Mouse (Mus musculus) NIH3T3 (cell line): ENCODE results near the gene Ran.

ENCODE experiments used
- DNase-seq: peaks from one replicate; pipeline ENCODE4 v3.0.0-alpha.2; 2012; ENCODE audit warnings: low read depth

The Ran gene

DNA sequence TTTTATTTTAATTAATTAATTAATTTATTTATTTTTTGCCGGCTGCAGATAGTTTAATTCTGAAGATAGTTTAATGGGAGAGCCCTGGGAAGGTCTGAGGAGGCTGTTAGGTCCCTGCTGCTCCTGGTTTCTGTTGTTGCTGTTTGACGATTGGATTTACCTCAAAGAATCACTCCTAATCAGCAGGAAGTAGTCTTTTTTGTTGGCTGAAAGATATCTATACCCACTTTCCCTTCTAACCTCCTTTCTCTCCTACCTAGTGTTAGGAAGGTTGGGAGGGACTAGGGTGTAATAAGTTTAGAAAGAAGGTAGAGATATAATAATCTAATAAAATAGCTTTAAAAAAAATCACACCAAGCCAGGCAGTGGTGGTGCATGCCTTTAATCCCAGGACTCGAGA lies 4.8 kb upstream of the Ran start:
- no peak for DNase-seq

DNA sequence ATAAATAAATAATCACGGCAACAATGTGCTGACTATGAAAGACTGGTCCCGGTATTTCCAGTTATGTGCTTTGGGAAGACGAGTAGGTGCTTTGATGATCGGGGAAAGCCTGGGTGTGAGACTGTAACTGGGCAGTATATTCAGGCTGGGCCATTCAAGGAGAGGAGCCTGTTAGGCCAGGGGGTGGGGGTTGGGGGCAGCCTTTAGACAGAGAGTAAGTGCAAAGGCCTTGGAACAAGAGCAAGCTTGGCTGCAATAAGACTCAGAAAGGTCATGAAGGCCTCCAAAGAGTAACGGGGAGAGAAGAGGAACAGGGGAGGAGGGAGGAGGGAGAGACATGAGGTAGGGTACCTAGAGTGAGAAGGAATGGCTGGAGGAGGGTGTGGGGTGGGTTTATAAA lies 4.3 kb upstream of the Ran start:
- no peak for DNase-seq

DNA sequence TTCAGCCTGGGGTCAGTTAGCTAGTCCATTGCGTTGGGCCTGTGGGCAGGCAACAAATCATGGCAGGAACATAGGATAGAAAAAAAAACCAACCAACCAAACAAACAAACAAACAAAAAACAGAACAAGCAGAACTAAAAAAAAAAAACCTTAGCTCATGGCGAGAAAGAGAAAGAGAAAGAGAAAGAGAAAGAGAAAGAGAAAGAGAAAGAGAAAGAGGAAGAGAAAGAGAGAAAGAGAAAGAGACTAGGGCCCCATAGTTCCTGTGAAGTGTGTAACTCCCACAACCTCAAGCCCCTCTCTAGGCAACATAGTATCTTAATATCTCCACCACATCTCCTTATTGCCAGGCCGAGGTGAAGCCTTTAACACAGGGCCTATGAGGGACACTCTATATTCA lies 3.5 kb upstream of the Ran start:
- DNase-seq, result no peak

DNA sequence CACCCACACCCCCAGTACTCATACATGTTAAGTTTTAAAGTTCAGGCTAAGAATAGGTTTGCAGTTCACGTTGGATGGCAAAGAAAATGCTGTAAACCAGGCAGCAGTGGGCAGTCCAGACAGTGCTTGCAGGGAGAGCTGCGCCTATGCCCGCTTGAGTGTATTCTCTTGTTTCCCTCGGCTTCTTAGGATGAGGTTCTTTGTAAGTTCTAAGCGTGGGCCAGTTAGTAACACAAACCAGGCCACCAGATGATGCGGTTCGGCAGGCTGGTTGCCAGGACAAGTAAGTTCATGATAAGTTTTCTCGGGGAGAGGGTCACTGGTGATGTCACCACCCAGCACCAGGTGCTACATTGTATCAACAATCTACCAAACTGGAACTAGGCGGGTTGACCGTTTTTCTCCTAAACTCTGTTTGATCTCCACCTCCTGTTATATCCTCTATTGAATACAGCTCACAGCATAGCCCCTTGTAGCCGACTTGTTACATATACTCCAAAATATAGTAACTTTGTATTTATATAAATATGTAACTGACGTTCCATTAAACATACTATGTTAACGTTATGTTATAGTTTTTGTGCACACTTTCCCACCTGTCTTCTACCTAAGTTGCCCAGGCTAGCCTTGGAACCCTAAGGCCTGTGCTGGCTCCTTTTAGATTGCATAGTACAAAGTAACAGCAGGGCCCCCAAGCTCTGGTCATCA lies 933 bp upstream of the Ran start:
- peak; percentile 45 for DNase-seq

DNA sequence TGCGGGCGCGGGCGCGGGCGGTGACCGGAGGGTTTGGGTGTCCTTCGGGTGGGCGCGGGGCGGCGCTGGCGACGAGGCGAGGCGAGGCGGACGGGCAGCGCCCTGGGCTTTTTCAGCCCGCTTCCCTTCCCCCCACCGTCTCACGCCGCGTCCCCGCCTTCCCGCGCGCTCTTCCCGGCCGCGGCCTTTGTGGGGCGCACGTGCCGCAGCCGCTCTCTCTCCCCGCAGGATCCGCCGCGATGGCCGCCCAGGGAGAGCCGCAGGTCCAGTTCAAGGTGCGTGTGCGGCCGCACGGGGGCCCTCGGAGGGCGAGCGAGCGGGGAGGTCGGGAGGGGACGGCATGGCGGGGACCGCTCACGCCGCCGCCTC lies 415 bp downstream of the Ran start:
- peak; percentile 86 for DNase-seq

DNA sequence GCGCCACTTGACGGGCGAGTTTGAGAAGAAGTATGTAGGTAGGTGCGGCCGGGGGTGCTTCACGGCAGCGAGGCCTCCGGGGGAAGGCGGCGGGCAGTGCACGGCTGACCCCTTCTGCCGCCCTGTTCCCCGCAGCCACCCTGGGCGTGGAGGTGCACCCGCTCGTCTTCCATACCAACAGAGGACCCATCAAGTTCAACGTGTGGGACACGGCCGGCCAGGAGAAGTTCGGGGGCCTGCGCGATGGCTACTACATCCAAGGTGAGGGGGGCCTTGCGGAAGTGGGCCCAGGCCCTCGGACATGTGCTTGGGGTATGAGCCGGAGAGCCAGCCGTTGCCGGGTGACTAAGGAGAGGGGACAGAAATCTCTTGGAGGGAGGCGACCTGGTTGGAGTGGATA lies 862 bp downstream of the Ran start:
- peak; percentile 28 for DNase-seq

DNA sequence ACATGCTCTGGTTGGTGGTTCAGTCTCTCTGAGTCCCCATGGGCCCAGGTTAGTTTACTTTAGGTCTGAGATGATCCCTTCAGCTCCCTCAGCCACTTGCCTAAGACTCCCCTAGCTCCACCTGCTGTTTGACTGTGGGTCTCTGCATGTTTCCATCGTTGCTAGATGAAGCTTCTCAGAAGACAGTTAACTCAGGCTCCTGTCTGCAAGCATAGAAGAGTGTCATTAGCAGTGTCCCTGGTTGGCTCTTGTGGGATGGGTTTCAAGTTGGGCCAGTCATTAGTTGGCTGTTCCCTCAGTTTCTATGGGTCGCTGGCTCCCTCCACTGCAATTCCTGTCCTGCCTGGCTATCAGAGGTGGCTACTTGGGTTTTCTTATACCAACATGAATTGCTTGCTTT lies 5.2 kb downstream of the Ran start:
- no peak for DNase-seq

DNA sequence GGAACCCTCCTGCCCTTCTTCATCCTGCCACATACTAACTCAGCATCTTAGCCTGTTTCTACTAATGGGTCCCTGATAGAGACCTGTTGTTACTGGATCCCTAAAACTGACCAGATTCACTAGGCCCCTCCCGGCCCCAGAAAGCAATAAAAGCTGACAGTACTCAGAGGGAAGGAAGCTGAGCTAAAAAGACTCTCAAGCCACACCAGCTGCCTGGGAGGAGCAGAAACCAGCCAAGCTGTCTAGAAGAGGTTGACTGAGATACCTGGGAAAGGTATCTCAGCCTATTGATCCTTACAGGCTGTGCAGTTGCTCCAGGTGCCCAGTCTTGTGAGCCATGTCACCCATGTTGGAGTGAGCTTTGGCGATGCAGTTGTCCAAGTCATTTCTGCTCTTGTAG lies 5.9 kb downstream of the Ran start:
- no peak for DNase-seq

DNA sequence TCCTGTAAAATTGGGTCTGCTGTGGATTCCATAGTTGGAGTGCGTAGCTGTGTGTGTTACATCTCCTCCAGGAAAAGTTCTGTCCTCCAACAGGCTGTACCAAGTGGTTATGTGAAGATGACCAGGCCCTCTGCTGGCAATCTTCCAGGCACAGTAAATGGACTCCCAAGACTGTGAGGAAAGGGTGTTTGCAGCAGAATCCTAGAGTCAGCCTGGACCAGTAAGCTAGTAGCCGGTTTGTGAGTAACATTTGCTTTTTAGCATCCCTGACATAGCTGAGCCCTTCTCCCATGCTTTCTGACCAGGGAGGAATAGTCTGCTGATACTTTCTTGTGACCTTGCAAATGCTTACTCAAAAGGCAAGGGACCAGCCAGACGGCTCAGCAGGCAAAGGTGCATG lies 6.3 kb downstream of the Ran start:
- no peak for DNase-seq

DNA sequence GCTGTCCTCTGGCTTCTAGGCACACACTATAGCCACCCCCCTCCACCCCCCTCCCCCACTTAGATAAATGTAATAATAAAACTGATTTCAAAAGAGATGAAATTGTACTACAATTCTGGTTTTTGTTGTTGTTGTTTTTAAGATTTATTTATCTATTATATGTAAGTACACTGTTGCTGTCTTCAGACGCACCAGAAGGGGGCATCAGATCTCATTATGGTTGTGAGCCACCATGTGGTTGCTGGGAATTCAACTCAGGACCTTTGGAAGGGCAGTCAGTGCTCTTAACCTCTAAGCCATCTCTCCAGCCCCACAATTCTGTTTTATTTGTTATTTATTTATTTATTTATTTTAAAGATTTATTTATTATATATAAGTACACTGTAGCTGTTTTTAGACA lies 6.8 kb downstream of the Ran start:
- DNase-seq, result peak; percentile 17

DNA sequence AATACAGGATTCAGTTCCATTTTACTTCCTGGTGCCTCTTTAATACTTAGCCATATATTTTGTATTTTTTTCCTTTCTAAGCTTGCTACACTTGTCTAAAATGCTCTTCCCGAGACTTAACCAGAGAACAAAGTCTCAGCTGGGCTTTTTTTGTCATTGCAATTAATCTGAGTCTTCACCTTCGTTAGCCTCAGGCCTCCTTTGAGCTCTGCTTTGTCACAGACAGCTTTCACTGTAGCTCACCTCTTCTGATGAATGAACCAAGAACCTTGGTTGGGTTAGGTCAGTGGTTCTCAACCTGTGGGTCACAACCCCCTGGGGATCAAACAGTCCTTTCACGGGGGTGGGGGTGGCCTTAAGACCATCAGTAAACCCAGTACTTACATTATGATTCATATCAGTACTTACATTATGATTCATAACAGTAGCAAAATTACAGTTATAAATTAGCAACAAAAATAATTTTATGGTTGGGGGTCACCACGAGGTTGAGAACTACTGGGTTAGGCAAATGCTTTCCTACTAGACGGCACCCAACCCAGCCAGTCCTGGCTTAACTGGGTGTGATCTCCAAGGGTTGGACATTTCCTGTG lies 9.4 kb downstream of the Ran start:
- DNase-seq, result no peak

DNA sequence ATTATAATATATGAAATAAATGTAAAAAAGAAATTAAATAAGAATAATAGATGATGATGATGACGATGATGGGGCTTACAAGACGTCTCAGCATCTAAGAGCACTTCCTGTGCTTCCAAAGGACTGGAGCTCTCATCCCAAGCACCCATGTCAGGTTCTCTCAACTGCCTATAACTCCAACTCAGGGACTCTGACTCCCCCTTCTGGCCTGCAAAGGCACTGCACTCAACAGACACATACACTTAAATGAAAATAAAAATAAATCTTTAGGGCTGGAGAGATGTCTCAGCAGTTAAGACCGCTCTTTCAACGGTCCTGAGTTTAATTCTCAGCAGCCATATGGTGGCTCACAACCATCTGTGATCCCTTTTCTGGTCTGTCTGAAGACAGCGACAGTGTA lies 16.8 kb downstream of the Ran start:
- no peak for DNase-seq

DNA sequence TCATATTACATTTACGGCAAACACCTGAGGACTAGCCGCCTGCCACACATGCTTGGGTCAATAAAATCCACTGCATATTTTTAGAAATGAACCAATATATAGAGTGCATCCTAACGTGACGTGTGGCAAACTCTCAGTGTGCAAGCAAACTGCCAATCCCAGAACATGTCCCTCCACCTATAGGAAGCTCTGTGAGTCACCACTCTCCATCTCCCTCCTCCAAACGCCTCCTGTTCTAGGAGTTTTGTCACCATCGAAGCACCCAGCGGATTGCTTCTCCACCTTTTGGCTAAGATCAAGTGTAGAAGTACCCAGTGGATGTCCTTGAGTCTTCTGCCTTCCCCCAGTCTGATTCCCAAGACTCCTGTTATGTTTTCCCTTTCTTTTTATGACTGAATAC lies 17.9 kb downstream of the Ran start:
- no peak for DNase-seq

DNA sequence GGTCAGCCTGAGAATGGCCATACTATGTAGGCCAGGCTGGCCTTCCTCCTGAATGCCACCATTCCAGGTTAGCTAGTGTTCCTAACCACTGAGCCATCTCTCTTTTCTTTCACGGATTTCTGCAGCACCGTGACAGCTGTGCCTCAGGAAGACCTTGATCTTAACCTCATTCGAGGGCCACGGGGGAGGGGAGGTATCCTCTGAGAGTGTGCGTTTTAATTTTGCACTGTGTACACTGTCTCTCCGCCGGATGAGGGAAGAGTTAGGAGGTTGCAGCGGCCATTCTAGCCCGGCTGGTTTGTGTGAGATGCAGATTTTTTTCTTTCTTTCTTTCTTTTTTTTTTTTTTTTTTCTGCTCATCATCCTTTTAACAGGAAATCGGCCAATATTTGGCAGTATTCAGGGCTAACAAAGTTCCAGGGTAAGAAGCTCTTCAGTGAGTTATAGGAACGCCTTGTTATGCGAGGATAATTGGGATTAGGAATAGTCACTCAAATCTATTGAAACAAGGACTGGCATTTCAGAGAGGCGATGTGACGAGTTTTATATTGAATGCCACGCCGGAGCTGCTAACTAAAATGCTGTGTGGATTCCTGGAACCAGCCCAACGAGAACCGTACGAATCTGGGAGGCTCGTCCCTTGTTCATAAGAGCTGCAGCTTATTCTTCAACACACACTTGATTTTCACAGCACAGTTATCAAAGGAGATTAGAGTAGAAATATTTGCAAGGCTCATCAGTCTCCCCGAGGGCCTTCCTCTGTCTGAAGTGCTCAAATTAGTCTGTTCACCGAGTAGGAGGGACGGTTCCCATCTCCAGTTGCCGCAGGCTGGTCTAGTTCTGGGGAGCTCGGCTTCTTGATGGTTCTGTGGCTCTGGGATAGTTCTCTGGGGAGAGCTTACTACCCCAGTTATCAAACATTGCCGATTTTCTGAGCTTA lies 26.0 kb downstream of the Ran start:
- DNase-seq, result no peak

DNA sequence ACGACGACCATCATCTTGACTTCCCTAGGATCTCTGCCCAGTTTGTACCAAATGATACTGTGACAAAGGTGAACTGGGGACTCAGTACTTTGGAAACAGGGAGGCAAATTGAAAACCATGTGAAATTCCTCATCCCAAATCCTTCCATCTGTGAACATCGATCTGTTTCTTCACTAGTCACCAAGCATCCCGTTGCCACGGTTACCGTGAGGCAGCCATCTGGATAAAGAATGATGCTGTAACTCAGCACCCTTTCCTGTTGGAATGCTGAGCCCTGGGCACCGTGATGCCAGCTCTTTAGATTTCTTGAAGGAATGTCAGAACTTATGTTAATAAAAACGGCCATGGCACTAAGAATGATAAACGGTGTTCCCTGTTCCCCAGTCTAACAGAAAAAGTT lies 29.5 kb downstream of the Ran start:
- DNase-seq, result peak; percentile 29

DNA sequence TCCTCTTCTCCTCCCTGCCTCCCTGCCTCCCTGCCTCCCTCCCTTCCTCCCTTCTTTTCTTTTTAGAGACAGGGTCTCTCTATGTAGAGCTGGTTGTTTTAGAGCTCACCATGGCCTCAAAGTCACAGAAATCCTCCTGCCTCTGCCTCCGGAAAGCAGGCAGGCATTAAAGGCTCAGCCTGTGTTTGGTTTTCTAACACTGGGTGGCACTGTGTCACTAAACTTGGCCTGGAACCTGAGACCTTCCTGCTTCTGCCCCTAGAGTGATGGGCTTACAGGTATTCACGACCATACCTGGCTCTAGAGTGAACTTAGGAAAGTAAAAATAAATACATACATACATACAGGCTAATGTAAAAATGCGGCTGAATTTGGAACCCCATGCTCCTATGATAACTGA lies 32.0 kb downstream of the Ran start:
- no peak for DNase-seq

DNA sequence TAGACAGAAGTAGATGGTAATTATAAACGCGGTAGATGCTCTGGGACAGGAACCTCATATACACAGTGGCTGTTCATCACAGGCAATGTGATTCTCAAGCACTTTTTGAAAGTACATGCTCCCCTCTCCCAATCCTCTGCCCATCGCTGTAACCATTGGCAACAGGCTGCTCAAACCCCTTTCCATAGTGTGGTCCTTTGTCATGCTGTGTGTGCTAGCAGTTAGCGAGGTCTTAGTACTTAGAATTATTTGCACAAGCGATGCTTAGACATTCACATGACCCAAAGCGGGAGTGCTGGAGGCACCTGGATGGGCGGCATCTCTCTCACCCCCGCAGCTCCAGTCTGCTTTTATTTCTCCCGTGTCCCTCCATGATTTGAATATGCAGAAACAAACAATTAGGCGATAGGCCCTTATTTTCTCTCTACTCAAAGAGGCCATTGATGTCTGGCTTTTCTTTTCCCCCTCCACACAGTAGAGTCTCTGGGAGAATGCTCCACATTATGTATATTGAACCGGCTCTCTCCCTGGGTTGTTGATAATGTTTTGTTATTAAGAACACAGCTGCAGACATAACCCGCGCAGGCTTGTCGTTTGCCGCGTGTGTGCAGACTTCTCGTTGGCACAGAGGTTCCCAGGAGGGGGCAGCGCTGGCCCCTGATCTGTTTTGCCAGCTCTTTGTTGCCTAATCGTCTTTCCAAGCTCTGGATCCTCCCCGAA lies 32.9 kb downstream of the Ran start:
- no peak for DNase-seq

DNA sequence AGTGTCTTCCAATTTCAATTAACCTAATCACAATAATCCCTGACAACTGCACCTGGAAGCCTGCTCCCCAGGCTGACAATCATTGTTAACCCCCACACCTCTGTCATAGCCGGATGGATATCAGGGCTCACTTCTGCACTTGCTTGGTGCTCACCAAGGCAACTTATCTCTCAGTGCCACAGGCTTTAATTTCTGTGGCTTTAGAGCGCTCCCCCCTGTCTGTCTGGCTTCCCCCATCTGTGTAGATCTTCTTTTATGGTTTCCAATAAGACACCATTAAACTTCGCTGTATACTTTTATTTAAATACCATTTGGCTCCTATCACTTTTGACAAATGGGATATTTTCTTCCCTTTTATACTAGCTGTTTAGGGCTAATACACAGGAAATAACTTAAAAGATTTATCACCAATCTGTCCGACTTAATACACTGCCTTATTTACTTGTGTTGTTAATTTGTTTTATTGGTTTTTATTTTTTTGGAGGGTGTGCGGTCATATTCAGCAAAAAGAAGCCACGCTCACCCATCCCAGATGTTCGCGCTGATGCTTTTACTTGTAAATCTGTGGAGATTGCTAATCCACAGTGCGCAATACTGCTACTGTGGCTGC lies 34.9 kb downstream of the Ran start:
- DNase-seq, result no peak

DNA sequence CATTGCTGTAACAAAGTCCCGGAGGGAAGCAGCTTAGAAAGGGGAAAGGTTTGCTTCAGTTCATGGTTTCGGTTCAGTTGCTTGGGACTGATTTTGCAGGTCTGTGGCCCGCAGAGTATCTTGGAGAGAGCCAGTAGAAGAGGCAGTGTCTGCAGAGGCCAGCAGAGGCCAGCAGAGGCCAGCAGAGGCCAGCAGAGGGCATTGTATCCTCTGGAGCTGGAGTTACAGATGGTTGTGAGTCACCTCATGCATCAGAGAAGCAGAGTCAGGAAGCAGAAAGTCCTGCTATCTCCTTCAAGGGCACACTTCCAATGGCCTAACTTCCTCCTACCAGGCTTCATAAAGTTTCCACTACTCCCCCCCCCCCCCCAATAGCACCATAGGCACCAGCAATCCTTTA lies 39.2 kb downstream of the Ran start:
- no peak for DNase-seq

DNA sequence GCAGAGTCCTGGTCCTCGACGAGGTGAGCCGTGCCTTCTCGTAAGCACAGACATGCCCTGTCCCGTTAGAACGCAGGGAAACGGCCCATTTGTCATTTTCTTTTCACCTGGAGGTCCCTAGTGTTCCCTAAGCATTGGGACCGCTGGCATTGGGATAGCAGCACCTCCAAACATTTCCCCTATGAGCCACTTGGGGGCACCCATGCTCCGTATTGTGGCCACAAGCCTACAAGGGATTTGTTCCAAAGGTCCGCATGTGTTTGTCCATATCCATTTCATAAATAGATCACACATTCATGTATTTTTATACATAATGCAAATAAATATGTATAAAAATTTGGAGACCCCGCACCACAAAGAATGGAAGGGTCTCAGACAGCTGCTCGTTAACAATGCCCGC lies 41.7 kb downstream of the Ran start:
- DNase-seq, result peak; percentile 83

DNA sequence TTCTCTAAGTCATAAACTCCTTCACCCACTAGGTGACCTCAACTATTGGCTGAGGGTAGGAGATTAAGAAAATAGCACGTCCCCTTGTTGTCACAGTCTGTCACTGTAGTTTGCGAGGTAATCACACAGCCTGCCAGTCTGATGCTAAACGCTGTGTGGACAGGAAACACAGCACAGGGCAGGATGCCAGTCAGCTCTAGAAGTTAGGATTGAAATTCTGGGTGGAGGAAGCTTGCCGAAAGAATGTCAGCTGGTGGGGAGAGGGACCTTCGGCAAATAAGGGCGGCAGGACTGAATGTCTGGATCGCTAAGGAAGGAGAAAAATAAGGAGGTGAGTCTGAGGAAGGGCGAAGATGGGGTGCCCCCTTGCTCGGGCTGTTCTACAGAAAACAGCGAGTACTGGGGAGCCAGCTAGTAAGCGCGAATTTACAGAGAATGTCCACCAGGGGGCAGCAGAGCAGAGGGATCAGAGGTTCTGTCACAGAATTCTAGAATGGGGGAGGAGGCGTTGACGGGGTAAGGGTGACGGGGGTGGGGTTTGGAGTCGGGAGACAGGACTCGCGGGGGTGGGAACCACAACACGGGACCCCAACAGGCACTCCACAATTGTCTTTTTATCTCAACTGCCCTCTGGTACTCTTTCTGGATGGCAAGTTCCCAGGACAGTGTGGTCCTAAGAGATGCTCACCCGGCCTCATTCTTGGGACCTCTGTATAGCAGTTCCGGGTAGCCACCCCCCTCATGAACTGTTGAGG lies 43.3 kb downstream of the Ran start:
- peak; percentile 87 for DNase-seq

DNA sequence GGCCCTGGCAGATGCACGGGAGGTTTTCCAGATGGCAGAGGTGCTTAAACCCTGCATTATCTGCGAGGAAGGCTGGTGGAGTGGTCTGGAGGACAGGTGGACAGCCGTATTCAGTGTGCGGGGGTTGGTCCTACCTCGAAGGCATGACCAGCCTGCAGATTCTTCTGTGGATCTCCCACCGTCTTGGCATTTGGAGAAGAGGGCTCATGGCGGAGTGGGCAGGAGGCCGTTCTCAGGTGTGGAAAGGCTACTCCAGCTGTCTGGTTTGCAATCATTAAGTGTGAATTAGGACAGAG lies 43.9 kb downstream of the Ran start:
- DNase-seq, result no peak
